Mouse (Mus musculus) right cerebral cortex, adult 18-20 months (tissue): Measurements from ENCODE around the gene Dusp21.

ENCODE experiments used
- DNase-seq: peaks from one replicate; pipeline ENCODE4 v3.0.0; 2022; ENCODE audit warnings: mixed read lengths

Dusp21 gene

GRCm38 (mm10) chrX:18145557-18145956 lies at the start of gene Dusp21:
TSS of gene Dusp21 (plus strand) at chrX:18145857.
- no peak for DNase-seq

GRCm38 (mm10) chrX:18160734-18161442 lies 15.2 kb downstream of the Dusp21 start:
- DNase-seq, result no peak

DNA sequence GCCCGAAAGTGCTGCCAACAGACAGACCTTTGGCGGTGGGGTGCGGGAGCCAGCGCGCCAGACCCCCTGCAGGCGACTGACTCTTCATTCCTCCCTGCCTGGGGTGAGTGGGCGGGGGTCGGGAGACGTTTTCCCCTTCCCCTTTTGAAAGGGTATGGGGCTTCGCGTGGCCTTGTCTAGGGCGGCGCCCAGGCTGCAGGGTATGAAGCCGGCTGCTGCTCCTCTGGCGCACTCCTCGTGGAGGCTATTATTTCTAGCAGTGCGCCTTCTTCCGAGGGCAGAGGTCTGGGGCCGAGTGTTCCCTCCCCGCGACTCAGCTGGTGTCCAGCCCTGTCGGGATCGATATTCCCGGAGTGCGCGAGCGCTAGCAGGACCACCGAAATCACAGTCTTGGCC lies 16.1 kb downstream of the Dusp21 start:
- DNase-seq, result no peak

DNA sequence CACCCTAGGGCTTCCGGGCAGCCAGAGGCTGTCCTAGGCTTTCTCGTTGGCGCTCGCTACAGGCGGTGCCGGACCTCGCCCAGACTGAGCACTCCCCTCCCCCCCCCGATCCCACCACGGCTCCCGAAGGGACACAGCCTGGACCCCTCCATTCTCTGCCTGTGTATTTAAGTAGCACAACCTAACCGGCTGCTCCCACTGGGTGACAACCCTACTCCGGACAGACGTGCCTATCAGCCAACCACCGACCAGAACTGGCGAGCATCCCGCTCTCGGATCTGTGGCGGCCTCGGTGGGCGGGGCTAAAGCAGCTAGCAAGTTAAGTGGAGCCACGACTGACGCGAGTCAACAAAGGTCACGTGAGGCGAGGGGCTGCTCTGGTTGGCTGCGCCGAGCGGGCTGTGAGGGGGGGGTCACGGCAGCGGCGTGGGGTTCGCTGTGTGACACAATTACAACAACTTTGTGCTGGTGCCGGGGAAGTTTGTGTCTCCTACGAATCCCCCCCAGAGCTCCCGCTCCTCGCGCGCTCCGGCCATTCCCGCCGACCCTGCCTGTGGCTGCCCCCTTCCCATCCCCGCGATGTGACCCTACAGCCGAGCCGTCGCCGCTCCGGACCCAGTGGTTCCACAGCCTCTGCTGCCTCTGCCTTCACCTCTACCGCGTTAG lies 16.7 kb downstream of the Dusp21 start, which contains the start of gene Kdm6a:
Gene Kdm6a (plus strand): TSS at position 384 of the 666 bp plus-strand sequence.
- peak; percentile 99 for DNase-seq

DNA sequence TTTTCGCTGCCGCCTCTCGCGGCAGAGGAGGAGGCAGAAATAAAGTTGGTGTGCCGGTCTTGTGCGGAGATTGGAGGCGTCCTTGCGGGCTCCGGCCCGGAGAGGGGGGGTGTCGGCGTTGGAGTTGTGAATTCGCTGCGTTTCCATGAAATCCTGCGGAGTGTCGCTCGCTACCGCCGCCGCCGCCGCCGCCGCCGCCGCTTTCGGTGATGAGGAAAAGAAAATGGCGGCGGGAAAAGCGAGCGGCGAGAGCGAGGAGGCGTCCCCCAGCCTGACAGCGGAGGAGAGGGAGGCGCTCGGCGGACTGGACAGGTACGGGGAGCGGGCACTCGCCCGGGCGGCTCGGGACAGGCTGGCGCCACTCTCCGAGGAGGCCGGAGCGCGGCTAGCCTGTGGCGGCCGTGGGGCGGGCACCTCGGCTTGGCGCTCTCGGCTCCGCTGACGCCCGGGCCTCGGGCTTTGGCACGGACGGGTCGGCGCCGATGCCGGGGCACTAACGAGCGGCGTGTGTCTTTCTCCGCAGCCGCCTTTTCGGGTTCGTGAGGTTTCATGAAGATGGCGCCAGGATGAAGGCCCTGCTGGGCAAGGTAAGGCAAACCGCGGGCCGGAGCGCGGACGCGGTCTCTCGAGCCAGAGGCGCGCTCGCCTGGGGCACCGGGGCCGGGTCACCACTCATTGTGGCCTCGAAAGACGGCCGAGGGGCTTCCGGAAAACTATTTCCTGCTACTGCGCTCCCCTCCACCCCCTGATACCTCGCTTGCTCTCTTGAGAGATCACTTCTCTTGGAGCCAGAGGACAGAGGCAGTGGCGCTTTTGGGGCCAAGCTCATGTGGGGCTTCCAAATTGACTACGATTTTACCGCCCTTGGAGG lies 17.4 kb downstream of the Dusp21 start:
- DNase-seq, result peak; percentile 37

DNA sequence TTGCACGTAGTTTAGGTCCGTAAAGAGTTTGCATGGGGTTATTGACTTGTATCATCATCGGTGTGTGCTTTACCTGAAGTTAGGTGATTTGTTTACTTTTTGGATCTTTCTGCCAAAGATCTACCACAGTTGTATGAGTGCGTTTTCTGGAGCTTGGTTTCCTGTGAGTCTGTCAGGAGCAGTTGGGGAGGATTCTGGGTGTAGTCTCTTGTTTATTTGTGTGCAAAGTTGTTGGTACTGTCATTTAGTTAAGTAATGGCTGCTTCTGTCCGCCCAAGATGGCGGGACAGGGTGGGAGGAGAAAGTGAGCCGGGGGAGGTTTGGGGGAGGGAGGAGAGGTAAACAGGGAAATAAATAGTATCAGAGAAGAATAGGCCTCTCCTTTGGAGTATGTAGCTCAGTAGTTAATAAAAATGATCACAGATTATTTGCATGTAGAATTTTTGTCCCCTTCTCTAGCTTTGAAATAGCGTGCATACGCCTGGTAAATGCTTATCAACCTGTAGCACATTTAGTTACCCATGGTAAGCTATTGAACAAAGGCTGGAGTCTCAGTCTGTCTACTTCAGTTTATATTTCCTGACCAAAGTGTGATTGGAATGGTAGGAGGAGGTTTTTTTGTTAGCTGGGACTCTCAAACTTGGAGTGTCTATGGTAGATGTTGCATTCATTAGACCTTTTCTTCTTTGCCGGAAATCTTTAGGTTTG lies 18.4 kb downstream of the Dusp21 start:
- peak; percentile 3 for DNase-seq

GRCm38 (mm10) chrX:18165121-18165520 lies 19.5 kb downstream of the Dusp21 start:
- no peak for DNase-seq

GRCm38 (mm10) chrX:18166961-18167360 lies 21.3 kb downstream of the Dusp21 start:
- DNase-seq, result no peak

- no peak for DNase-seq
Observed at GRCm38 (mm10) chrX:18168940-18169339, 23.3 kb downstream of the Dusp21 start.

GRCm38 (mm10) chrX:18174831-18175230 lies 29.2 kb downstream of the Dusp21 start:
- no peak for DNase-seq

DNA sequence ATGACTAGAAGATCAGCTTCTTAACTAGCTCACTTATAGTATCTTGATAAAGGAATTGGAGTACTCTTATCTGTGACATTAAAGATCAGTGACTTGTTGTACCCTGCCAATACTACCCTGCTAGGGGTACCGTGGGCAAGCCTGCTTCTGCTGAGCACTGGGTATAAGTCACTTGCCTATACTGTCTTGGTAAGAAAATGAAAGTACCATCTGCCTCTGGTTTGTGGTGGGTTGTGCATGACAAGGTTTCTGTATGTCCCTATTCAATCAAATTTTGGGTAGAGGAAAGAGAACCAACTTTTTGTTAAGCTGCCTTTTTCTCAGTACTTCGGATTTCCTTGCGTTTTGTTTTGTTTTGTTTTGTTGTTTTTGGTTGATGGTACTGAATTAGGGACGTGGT lies 32.1 kb downstream of the Dusp21 start:
- no peak for DNase-seq

DNA sequence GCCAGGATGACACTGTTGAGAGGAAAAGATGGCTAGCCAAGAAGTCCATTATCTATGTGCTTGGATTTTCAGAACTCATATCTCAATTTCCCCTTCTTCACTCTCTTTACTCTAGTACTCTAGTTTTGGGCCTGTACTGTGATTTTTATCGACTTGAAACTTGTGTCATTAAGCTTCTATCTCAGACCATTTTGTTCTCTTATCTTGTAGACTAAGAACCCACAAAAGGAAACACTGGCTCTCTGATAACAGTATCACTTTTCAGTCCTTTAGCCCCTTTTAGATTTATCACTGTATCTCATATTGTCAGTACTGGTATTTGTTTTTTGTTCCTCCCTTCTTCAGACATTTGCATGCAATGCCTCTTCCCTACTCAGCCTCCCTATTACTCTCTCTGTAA lies 33.8 kb downstream of the Dusp21 start:
- no peak for DNase-seq

DNA sequence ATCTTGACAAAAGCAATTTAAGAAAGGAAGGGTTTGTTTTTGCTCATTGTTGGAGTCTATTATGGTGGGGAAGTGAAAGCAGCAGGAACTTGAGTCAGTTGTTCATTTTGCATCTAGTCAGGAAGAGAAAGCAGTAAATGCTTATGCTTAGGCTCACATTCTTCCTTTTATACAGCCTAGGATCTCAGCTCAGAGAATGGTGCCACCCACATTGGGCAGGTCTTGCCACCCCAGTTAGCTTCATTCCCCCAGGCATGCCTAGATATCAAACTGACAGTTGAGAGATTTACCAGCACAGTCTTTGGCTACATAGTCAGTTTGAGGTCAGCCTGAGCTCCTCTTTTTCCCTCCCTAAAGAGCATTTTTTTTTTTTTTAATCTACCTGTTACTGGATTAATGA lies 41.5 kb downstream of the Dusp21 start:
- no peak for DNase-seq

DNA sequence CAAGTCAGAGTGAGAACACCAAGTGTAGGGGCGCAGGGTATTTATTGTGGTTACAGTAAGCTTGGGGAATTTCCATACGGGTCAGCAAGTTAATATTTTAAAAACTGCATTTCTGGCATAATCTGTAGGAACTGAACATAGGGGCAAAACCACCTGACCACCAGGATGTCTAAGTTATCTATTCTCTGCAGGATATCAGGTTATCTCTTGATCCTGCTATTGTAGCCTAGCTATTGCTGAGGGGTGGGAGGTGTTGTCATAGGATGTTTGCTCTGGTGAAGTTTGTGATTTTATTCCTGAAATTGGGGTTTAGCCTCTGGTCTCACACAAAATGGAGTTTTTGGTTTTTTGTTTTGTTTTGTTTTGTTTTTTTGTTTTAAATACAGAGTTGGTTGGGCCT lies 42.6 kb downstream of the Dusp21 start:
- no peak for DNase-seq
